In the genomic region with DNA sequence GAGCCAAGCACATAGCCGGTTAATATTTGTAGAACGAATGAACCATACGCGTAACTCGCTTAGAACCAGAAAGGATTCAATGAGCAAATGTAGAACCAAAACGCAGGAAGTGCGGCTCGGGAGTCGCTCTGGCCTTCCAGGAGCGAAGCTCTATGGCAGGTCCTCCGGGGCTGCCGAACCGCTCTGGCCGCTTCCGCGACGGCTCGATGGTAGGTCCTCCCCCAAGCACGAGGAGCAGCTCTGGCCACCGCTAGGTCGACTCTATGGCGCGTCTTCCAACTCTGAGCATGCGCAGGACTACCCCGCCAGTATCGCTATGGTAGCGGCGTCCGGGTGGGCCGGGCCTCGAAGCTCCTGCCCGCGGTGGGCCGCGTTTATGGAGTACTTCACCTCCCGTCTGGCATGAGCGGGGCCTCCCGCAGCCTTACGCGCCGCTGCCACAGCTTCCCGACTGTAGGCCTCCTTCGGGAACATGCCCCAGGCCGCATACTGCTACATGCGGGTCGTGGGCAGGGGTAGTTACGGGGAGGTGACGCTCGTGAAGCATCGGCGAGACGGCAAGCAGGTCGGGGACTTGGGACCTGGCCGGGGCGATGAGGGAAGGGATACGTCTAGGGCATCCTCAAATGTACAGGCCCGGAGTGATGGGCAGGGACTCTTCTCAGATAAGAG, we compare ENCODE assay signal across 8 mouse cellular contexts. TPM values are rescaled to one million over a fixed set of nuclear protein-coding genes. Genes with fewer than 3 reads are reported as not detected.
DNase-seq lines count a peak whose midpoint lies in the region; ATAC-seq and TF ChIP-seq lines count a peak whose summit lies in the region.

Gene Nek4 (plus strand): TSS at position 224 of the 672 bp plus-strand sequence.

- H3K27ac ChIP-seq in forebrain, embryonic 16.5 days (ENCODE audit: low read length), result peak within 1 kb of the TSS; percentile 73
- peak within 1 kb of the TSS; percentile 89 for H3K27ac ChIP-seq in layer of hippocampus, adult 2 months
- peak within 1 kb of the TSS; percentile 62; the same call in 1 of the 2 replicates for H3K27ac ChIP-seq in lung, embryonic 14.5 days (ENCODE audit: low read depth)
- peak within 1 kb of the TSS; percentile 72 for H3K27ac ChIP-seq in olfactory bulb, adult 2 months (ENCODE audit: insufficient read depth, low read depth, low read length)
- no peak within 1 kb of the TSS for H3K27ac ChIP-seq in thymus, adult 2 months (ENCODE audit: control insufficient read depth, insufficient read depth, low read length)

- TF ChIP-seq CTCF in G1E (IDR thresholded peaks at IDR 0.05; ENCODE audit: low read depth, low read length), result no peak
- peak; percentile 56 for TF ChIP-seq CTCF in layer of hippocampus, adult 2 months (conservative IDR thresholded peaks at IDR 0.05)
- TF ChIP-seq CTCF in lung, embryonic 14.5 days (IDR thresholded peaks at IDR 0.05; ENCODE audit: low read depth), result peak; percentile 43
- TF ChIP-seq CTCF in olfactory bulb, adult 2 months (IDR thresholded peaks at IDR 0.05; ENCODE audit: insufficient read depth, low read depth, low read length), result no peak
- TF ChIP-seq CTCF in thymus, adult 2 months (IDR thresholded peaks at IDR 0.05; ENCODE audit: borderline replicate concordance, control insufficient read depth, extremely low read depth, insufficient read depth, low read length, poor library complexity), result peak; percentile 60; the same call in 1 of the 2 replicates

- H3K36me3 ChIP-seq in G1E (replicated peaks), result peaks cover 19% of the 10 kb centered on the region
- no peaks in the 10 kb centered on the region for H3K36me3 ChIP-seq in forebrain, embryonic 16.5 days (ENCODE audit: control insufficient read depth, insufficient read depth)
- H3K36me3 ChIP-seq in lung, embryonic 14.5 days (ENCODE audit: insufficient read depth), result peaks cover 4% of the 10 kb centered on the region; the same call in 1 of the 2 replicates
- H3K36me3 ChIP-seq in thymus, adult 2 months (ENCODE audit: control insufficient read depth, insufficient read depth, low read length), result no peaks in the 10 kb centered on the region

- WGBS in forebrain, embryonic 16.5 days, result under 1% methylated on average over 57 of the region's 57 CpGs
- WGBS in lung, embryonic 14.5 days, result under 1% methylated on average over 57 of the region's 57 CpGs
- under 1% methylated on average over 57 of the region's 57 CpGs for WGBS in olfactory bulb, adult 2 months
- WGBS in thymus, adult 2 months, result under 1% methylated on average over 57 of the region's 57 CpGs

- peaks cover 28% of the 10 kb centered on the region for H3K4me1 ChIP-seq in G1E (ENCODE audit: insufficient read depth, low read depth, low read length)
- H3K4me1 ChIP-seq in forebrain, embryonic 16.5 days (replicated peaks; ENCODE audit: control insufficient read depth, insufficient read depth, low read length), result peaks cover 10% of the 10 kb centered on the region
- H3K4me1 ChIP-seq in lung, embryonic 14.5 days (ENCODE audit: insufficient read depth), result 0 out of 2 replicates have a peak, but pooled peaks cover 3% of the 10 kb centered on the region
- no peaks in the 10 kb centered on the region for H3K4me1 ChIP-seq in olfactory bulb, adult 2 months (ENCODE audit: control insufficient read depth, insufficient read depth, low read length)
- peaks cover 2% of the 10 kb centered on the region for H3K4me1 ChIP-seq in thymus, adult 2 months (replicated peaks; ENCODE audit: control insufficient read depth, insufficient read depth, low read length)

- peak; percentile 93 for DNase-seq in G1E (ENCODE audit: low spot score)
- DNase-seq in cerebellum, adult 18-20 months, result peak; percentile 97
- DNase-seq in heart, postnatal 36 days, result peak; percentile 94 to 96
- peak; percentile 96 to 98 for DNase-seq in layer of hippocampus, adult 2 months (ENCODE audit: low spot score in 2 of 2)
- peak; percentile 99 for DNase-seq in lung, embryonic 14.5 days
- peak; percentile 96 for DNase-seq in thymus, adult 2 months

- H3K9me3 ChIP-seq in G1E (replicated peaks), result no peaks in the 10 kb centered on the region
- H3K9me3 ChIP-seq in forebrain, embryonic 16.5 days (ENCODE audit: control insufficient read depth, low read length), result no peaks in the 10 kb centered on the region
- H3K9me3 ChIP-seq in lung, embryonic 14.5 days (ENCODE audit: low read depth, low read length), result no peaks in the 10 kb centered on the region

- H3K9ac ChIP-seq in forebrain, embryonic 16.5 days (replicated peaks; ENCODE audit: low read depth, low read length), result peak within 1 kb of the TSS; percentile 84
- H3K9ac ChIP-seq in lung, embryonic 14.5 days, result peak within 1 kb of the TSS; percentile 79

- ATAC-seq in G1E (ENCODE audit: extremely low read depth, insufficient number of reproducible peaks, low FRiP score, poor library complexity, severe bottlenecking), result peak; percentile 98
- peak; percentile 100 for ATAC-seq in forebrain, embryonic 16.5 days
- peak; percentile 100 for ATAC-seq in lung, embryonic 14.5 days (ENCODE audit: insufficient read depth)

- 0 out of 2 replicates have a peak, but pooled peaks cover under 1% of the 10 kb centered on the region for H3K27me3 ChIP-seq in G1E (ENCODE audit: insufficient read depth, low read length)
- H3K27me3 ChIP-seq in forebrain, embryonic 16.5 days (replicated peaks; ENCODE audit: control insufficient read depth, insufficient read depth, low read length), result no peaks in the 10 kb centered on the region
- no peaks in the 10 kb centered on the region for H3K27me3 ChIP-seq in lung, embryonic 14.5 days (ENCODE audit: insufficient read depth, low read length)
- H3K27me3 ChIP-seq in thymus, adult 2 months (ENCODE audit: control insufficient read depth, insufficient read depth, low read length), result no peaks in the 10 kb centered on the region

- intact Hi-C loops in heart, postnatal 36 days (cut with DNase I), result loop anchor here (2.0 kb wide), 1 partner anchor 50 kb away; the partner anchor contains the start of genes Glt8d1 and Spcs1

- peak within 1 kb of the TSS; percentile 96 for H3K4me3 ChIP-seq in G1E (ENCODE audit: low read depth, low read length)
- H3K4me3 ChIP-seq in forebrain, embryonic 16.5 days (replicated peaks; ENCODE audit: low read length), result peak within 1 kb of the TSS; percentile 94
- peak within 1 kb of the TSS; percentile 85 for H3K4me3 ChIP-seq in layer of hippocampus, adult 2 months
- H3K4me3 ChIP-seq in lung, embryonic 14.5 days (ENCODE audit: low read depth, low read length), result peak within 1 kb of the TSS; percentile 71
- peak within 1 kb of the TSS; percentile 95 for H3K4me3 ChIP-seq in olfactory bulb, adult 2 months (ENCODE audit: insufficient read depth, low read depth, low read length)
- H3K4me3 ChIP-seq in thymus, adult 2 months (ENCODE audit: control insufficient read depth, insufficient read depth, low read length), result peak within 1 kb of the TSS; percentile 70

- peak; percentile 70; the same call in 1 of the 2 replicates for TF ChIP-seq POLR2A in olfactory bulb, adult 2 months (IDR thresholded peaks at IDR 0.05; ENCODE audit: insufficient read depth, low read depth, low read length)
- TF ChIP-seq POLR2A in thymus, adult 2 months (IDR thresholded peaks at IDR 0.05; ENCODE audit: control insufficient read depth, extremely low read depth, insufficient read depth, low read length, poor library complexity), result peak; percentile 42; the same call in 1 of the 2 replicates

- H3K4me2 ChIP-seq in forebrain, embryonic 16.5 days (ENCODE audit: low read length), result peak within 1 kb of the TSS; percentile 68
- peak within 1 kb of the TSS; percentile 76 for H3K4me2 ChIP-seq in lung, embryonic 14.5 days

RNA-seq across cellular contexts. Expression of gene Nek4, which starts in this region (rescaled TPM):
- total RNA-seq in G1E (2014; fragmentation: Nextera tagmentation), result 21.9 and 23.0 TPM in 2 replicates
- 13.6 and 14.6 TPM in 2 replicates for total RNA-seq in G1E (2017)
- 6.3 and 7.3 TPM in 2 replicates for polyA plus RNA-seq in G1E (2012)
- polyA plus RNA-seq in forebrain, embryonic 16.5 days (2015; fragmentation: Nextera tagmentation; extraction: Ambion mirVana), result 19.6 and 20.4 TPM in 2 replicates
- 1 to 10 TPM; 4.6 TPM for total RNA-seq in heart, postnatal 36 days (2021)
- total RNA-seq in layer of hippocampus, adult 2 months (2021), result 10 to 100 TPM; 19.1 to 21.9 TPM
- polyA plus RNA-seq in lung, embryonic 14.5 days (2014; fragmentation: Nextera tagmentation; extraction: Ambion mirVana), result 11.9 and 12.3 TPM in 2 replicates
- polyA plus RNA-seq in olfactory bulb, adult 2 months (2012; ENCODE audit: insufficient read depth, insufficient read length, low replicate concordance, missing spikeins), result not detected in 2 replicates
- polyA plus RNA-seq in thymus, adult 2 months (2012; rRNA removed), result 2.5 and 2.6 TPM in 2 replicates

Comparison
In these comparisons a context has a peak if more than half of its experiments do, and no peak if none do; other contexts are left out.
1. CTCF ChIP-seq: peak in layer of hippocampus, adult 2 months (single experiment), lung, embryonic 14.5 days (single experiment) and thymus, adult 2 months (single experiment); none in G1E (single experiment) and olfactory bulb, adult 2 months (single experiment).
2. Peak in every context shown above with its lines, with median percentiles within 50 percentile points of each other: ATAC-seq, DNase-seq and H3K4me3 ChIP-seq.